Mouse (Mus musculus): ENCODE data around the gene Mfng. TPM values are rescaled to one million over a fixed set of nuclear protein-coding genes. Genes with fewer than 3 reads are reported as not detected.
A peak's percentile ranks its signal among the peaks of the same experiment; 100 is the strongest.

The Mfng gene
- total and polyA plus RNA-seq, 3 experiments: 8.7 to 46.7 (median 18.1) TPM

GRCm38 (mm10) chr15:78715856-78716255, 57.4 kb downstream of the Mfng start:
- no peak for DNase-seq

DNA sequence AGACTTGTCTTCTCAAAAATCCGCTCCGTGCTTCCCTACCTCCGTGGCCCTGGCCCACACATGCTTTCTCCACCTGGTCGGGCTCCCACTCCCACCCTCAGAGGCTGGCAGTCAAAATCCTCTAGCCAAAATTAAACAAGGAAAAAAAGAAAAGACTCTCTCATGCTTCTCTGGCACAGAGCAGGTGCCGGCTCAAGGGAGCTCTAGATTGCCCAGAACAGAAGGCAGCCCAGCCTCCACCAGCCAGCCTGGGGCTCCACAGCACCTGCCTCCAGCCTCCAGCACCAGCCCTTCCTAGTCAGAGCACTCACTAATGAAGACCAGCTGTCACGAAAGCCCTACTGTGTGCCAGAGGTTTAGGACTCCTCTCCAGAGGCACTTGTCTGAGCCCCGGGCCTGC, 59.5 kb downstream of the Mfng start:
- DNase-seq: no peak

DNA sequence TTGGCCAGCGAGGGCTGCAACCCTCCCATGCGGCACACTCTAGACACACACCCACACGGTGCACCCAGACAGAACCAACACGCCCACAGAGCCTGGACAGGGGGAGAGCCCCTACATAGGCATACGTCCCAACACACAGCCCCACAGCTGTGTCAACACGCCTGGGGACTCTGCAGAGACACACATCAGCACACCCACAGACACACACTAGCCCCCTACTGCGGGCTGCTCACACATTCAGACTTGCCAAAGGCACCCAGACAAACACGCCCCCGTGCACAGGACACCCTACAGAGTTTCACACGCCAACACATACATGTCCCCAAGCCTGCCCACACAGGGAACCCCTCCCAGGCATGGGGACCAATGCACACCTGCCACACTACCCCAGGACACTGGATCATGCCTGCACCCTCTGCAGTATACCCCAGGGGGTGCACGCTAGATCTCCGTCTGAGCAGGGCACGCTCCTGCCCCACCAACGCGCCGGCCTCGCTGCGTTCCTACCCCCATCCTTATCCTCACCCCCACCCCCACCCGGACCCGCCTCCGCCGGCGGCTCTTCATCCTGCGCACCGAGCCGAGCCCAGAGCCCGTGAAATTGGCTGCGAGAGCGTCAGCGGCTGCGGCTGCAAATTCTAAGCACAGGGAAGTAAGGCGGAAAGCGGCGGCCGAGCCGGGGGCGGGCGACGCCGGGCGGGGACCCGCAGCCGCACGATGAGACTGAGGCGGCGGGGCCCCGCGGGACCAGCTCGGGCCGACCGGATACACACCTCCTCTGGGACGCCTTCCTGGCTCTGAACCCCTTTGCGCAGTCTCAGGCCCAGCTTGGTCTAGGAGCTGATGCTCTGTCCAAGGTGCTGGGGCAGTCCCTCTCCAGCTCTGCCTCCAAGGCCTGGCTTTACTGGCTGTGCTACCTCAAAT, 60.7 kb downstream of the Mfng start:
- peak; percentile 53 for DNase-seq

- no peak for DNase-seq
These were observed 61.3 kb downstream of the Mfng start for GRCm38 (mm10) chr15:78711935-78712334.

- DNase-seq: no peak
These were observed 62.6 kb downstream of the Mfng start for GRCm38 (mm10) chr15:78710634-78711033.

GRCm38 (mm10) chr15:78709767-78710166, 63.5 kb downstream of the Mfng start:
- peak; percentile 12 for DNase-seq

DNA sequence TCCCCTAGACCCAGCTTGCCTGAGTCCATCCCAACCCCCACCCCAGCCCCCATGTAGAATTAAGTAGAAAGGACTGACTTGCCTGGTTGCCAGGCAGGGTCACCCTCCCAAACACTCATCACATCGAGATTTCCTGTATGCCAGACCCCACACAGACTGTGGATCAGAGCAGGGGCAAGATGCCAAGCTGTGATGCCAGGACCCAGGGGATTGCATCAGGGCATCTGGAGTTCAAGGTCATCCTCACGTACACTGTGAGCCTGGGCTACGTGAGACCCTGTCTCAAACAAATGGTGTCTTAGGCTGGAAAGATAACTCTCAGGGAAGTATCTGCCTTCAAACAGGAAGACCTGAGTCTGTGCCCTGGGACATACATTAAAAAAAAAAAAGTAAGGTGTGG, 66.6 kb downstream of the Mfng start:
- DNase-seq: peak; percentile 12

Other genes starting within 250 kb of the Mfng start
- 10 to 100 TPM; 16.9 to 30.1 TPM for gene C1qtnf6, start 242.1 kb downstream of the Mfng start, total RNA-seq (2021)
- 63.2 and 92.2 TPM in 2 replicates for gene C1qtnf6, start 242.1 kb downstream of the Mfng start, polyA plus RNA-seq (2012; rRNA removed)
- gene Sstr3, start 228.8 kb downstream of the Mfng start, total RNA-seq (2021): 1 to 10 TPM in 1 of 2 experiments, under 1 TPM in 1; 0.43 to 1.6 TPM
- gene Sstr3, start 228.8 kb downstream of the Mfng start, polyA plus RNA-seq (2012; rRNA removed): 0.16 and 0.93 TPM in 2 replicates
- 1 to 10 TPM; 8.1 to 9.6 TPM for gene Rac2, start 200.7 kb downstream of the Mfng start, total RNA-seq (2021)
- gene Rac2, start 200.7 kb downstream of the Mfng start, polyA plus RNA-seq (2012; rRNA removed): 33.4 and 40.2 TPM in 2 replicates
- gene Cyth4, start 176.4 kb downstream of the Mfng start, total RNA-seq (2021): 10 to 100 TPM in 1 of 2 experiments, 1 to 10 TPM in 1; 7.2 to 12.7 TPM
- 13.8 and 16.2 TPM in 2 replicates for gene Cyth4, start 176.4 kb downstream of the Mfng start, polyA plus RNA-seq (2012; rRNA removed)
- 1 to 10 TPM; 3.2 to 3.6 TPM for gene Elfn2, start 54.7 kb downstream of the Mfng start, total RNA-seq (2021)
- 1.7 and 2.3 TPM in 2 replicates for gene Elfn2, start 54.7 kb downstream of the Mfng start, polyA plus RNA-seq (2012; rRNA removed)
- gene Card10, start 29.6 kb upstream of the Mfng start, total RNA-seq (2021): 10 to 100 TPM in 1 of 2 experiments, 1 to 10 TPM in 1; 4.9 to 10.9 TPM
- 18.1 and 26.5 TPM in 2 replicates for gene Card10, start 29.6 kb upstream of the Mfng start, polyA plus RNA-seq (2012; rRNA removed)
- 10 to 100 TPM; 36.9 to 57.2 TPM for gene Cdc42ep1, start 69.1 kb upstream of the Mfng start, total RNA-seq (2021)
- 100 and 122 TPM in 2 replicates for gene Cdc42ep1, start 69.1 kb upstream of the Mfng start, polyA plus RNA-seq (2012; rRNA removed)
- gene Lgals2, start 82.1 kb upstream of the Mfng start, total RNA-seq (2021): 1 to 10 TPM in 1 of 2 experiments, under 1 TPM in 1; 0.52 to 1.8 TPM
- 0.73 and 0.74 TPM in 2 replicates for gene Lgals2, start 82.1 kb upstream of the Mfng start, polyA plus RNA-seq (2012; rRNA removed)
- gene Gga1, start 103.7 kb upstream of the Mfng start, total RNA-seq (2021): 10 to 100 TPM; 51.9 to 56.2 TPM
- gene Gga1, start 103.7 kb upstream of the Mfng start, polyA plus RNA-seq (2012; rRNA removed): 138 and 147 TPM in 2 replicates
- not detected for gene Gm49510, start 126.2 kb upstream of the Mfng start, total RNA-seq (2021)
- gene Gm49510, start 126.2 kb upstream of the Mfng start, polyA plus RNA-seq (2012; rRNA removed): not detected in 2 replicates
- gene Sh3bp1, start 126.3 kb upstream of the Mfng start, total RNA-seq (2021): 10 to 100 TPM in 1 of 2 experiments, 1 to 10 TPM in 1; 4.6 to 11.0 TPM
- 54.1 and 60.0 TPM in 2 replicates for gene Sh3bp1, start 126.3 kb upstream of the Mfng start, polyA plus RNA-seq (2012; rRNA removed)
- 1 to 10 TPM; 2.4 to 5.7 TPM for gene Pdxp, start 140.4 kb upstream of the Mfng start, total RNA-seq (2021)
- 18.8 and 30.1 TPM in 2 replicates for gene Pdxp, start 140.4 kb upstream of the Mfng start, polyA plus RNA-seq (2012; rRNA removed)
- gene Lgals1, start 153.2 kb upstream of the Mfng start, total RNA-seq (2021): 100 to 1,000 TPM; 386 to 613 TPM
- gene Lgals1, start 153.2 kb upstream of the Mfng start, polyA plus RNA-seq (2012; rRNA removed): 341 and 382 TPM in 2 replicates
- gene Nol12, start 161.5 kb upstream of the Mfng start, total RNA-seq (2021): 10 to 100 TPM; 42.0 to 57.2 TPM
- 21.3 and 22.5 TPM in 2 replicates for gene Nol12, start 161.5 kb upstream of the Mfng start, polyA plus RNA-seq (2012; rRNA removed)
- gene Triobp, start 174.2 kb upstream of the Mfng start, total RNA-seq (2021): 100 to 1,000 TPM in 1 of 2 experiments, 10 to 100 TPM in 1; 93.7 to 129 TPM
- 101 and 134 TPM in 2 replicates for gene Triobp, start 174.2 kb upstream of the Mfng start, polyA plus RNA-seq (2012; rRNA removed)